Comparison of ENCODE assay signal across 8 mouse cellular contexts in genomic region chr11:98203351-98203911, GRCm38 (mm10). TPM values are rescaled to one million over a fixed set of nuclear protein-coding genes. Genes with fewer than 3 reads are reported as not detected.
DNase-seq lines count a peak whose midpoint lies in the region; ATAC-seq and TF ChIP-seq lines count a peak whose summit lies in the region.

No protein-coding gene starts in this region.

- peak overlapping the region; percentile 100 for H3K27ac ChIP-seq in embryonic facial prominence, embryonic 13.5 days
- H3K27ac ChIP-seq in hindbrain, embryonic 14.5 days: peak overlapping the region; percentile 98
- peak overlapping the region; percentile 100 for H3K27ac ChIP-seq in liver, embryonic 12.5 days
- peak overlapping the region; percentile 68 for H3K27ac ChIP-seq in small intestine, adult 2 months (ENCODE audit: insufficient read depth, low read depth, low read length)

- H3K4me2 ChIP-seq in embryonic facial prominence, embryonic 13.5 days: peak overlapping the region; percentile 93
- H3K4me2 ChIP-seq in hindbrain, embryonic 14.5 days (replicated peaks): peak overlapping the region; percentile 96
- peak overlapping the region; percentile 83 for H3K4me2 ChIP-seq in liver, embryonic 12.5 days

- POLR2A ChIA-PET in Patski (lab: Charles Lee): interaction anchor here (0.8 to 1.5 kb wide), 5 partner anchors 8 to 15 kb away, joined by 3 to 4 read pairs (median 3); no protein-coding TSS in a partner anchor

- no peaks in the 10 kb centered on the region for H3K27me3 ChIP-seq in Patski
- H3K27me3 ChIP-seq in embryonic facial prominence, embryonic 13.5 days: no peaks in the 10 kb centered on the region
- H3K27me3 ChIP-seq in hindbrain, embryonic 14.5 days (ENCODE audit: control insufficient read depth, insufficient read depth, low read length): no peaks in the 10 kb centered on the region
- H3K27me3 ChIP-seq in liver, embryonic 12.5 days (replicated peaks): no peaks in the 10 kb centered on the region
- H3K27me3 ChIP-seq in small intestine, adult 2 months (ENCODE audit: control insufficient read depth, insufficient read depth, low read length): no peaks in the 10 kb centered on the region

- peak overlapping the region; percentile 91 for H3K4me3 ChIP-seq in embryonic facial prominence, embryonic 13.5 days
- H3K4me3 ChIP-seq in hindbrain, embryonic 14.5 days (replicated peaks; ENCODE audit: low read length): peak overlapping the region; percentile 72
- H3K4me3 ChIP-seq in liver, embryonic 12.5 days: peak overlapping the region; percentile 94
- peak overlapping the region; percentile 75 for H3K4me3 ChIP-seq in small intestine, adult 2 months (ENCODE audit: low read depth, low read length)

- no peak; the same call in 1 of the 2 replicates for TF ChIP-seq POLR2A in small intestine, adult 2 months (IDR thresholded peaks at IDR 0.05; ENCODE audit: low read depth, low read length)

- no peaks in the 10 kb centered on the region for H3K9me3 ChIP-seq in embryonic facial prominence, embryonic 13.5 days
- H3K9me3 ChIP-seq in hindbrain, embryonic 14.5 days (ENCODE audit: control insufficient read depth, low read length): no peaks in the 10 kb centered on the region
- no peaks in the 10 kb centered on the region for H3K9me3 ChIP-seq in liver, embryonic 12.5 days (replicated peaks)

- peaks cover 15% of the 10 kb centered on the region for H3K4me1 ChIP-seq in embryonic facial prominence, embryonic 13.5 days
- peaks cover 29% of the 10 kb centered on the region for H3K4me1 ChIP-seq in hindbrain, embryonic 14.5 days (replicated peaks; ENCODE audit: control insufficient read depth, insufficient read depth, low read length)
- peaks cover 31% of the 10 kb centered on the region for H3K4me1 ChIP-seq in liver, embryonic 12.5 days
- H3K4me1 ChIP-seq in small intestine, adult 2 months (ENCODE audit: control insufficient read depth, insufficient read depth, insufficient read length, low read length): peaks cover 3% of the 10 kb centered on the region; the same call in 1 of the 2 replicates

- DNase-seq in layer of hippocampus, adult 11-12 months (ENCODE audit: low spot score): peak; percentile 41
- DNase-seq in layer of hippocampus, postnatal 10 days (ENCODE audit: low spot score in 2 of 2): no peak
- DNase-seq in Patski (ENCODE audit: low read depth, low spot score): no peak
- DNase-seq in hindbrain, embryonic 14.5 days (ENCODE audit: low spot score): peak; percentile 30
- no peak for DNase-seq in ovary, postnatal 10 days (ENCODE audit: low spot score)

- under 1% methylated on average over 37 of the region's 37 CpGs for WGBS in embryonic facial prominence, embryonic 13.5 days
- WGBS in hindbrain, embryonic 14.5 days: under 1% methylated on average over 37 of the region's 37 CpGs
- under 1% methylated on average over 37 of the region's 37 CpGs for WGBS in liver, embryonic 12.5 days (ENCODE audit: insufficient replicate concordance)
- WGBS in small intestine, adult 2 months: under 1% methylated on average over 37 of the region's 37 CpGs

- in situ Hi-C loops in Patski (cut with MboI; ENCODE audit: low pct_unique_long_range_greater_than_20kb): no loop called here

- CTCF ChIA-PET in Patski (lab: Charles Lee): interaction anchor here (0.7 kb wide), 1 partner anchor 17 kb away, joined by 3 read pairs; no protein-coding TSS in a partner anchor

- ATAC-seq in Patski: peak; percentile 31
- no peak for ATAC-seq in embryonic facial prominence, embryonic 13.5 days (ENCODE audit: insufficient number of reproducible peaks, insufficient read depth, low FRiP score, low TSS enrichment, low read depth)
- no peak for ATAC-seq in hindbrain, embryonic 14.5 days (ENCODE audit: low FRiP score)
- ATAC-seq in liver, embryonic 12.5 days: peak; percentile 52

- TF ChIP-seq CTCF in Patski (IDR thresholded peaks at IDR 0.05): no peak
- TF ChIP-seq CTCF in small intestine, adult 2 months (IDR thresholded peaks at IDR 0.05; ENCODE audit: extremely low read depth, insufficient read length, insufficient replicate concordance, low read depth, low read length): no peak

- peak overlapping the region; percentile 100 for H3K9ac ChIP-seq in embryonic facial prominence, embryonic 13.5 days
- peak overlapping the region; percentile 91 for H3K9ac ChIP-seq in hindbrain, embryonic 14.5 days
- peak overlapping the region; percentile 99 for H3K9ac ChIP-seq in liver, embryonic 12.5 days

- H3K36me3 ChIP-seq in embryonic facial prominence, embryonic 13.5 days: peaks cover 9% of the 10 kb centered on the region
- H3K36me3 ChIP-seq in hindbrain, embryonic 14.5 days (replicated peaks; ENCODE audit: control insufficient read depth, insufficient read depth): peaks cover 9% of the 10 kb centered on the region
- H3K36me3 ChIP-seq in liver, embryonic 12.5 days: peaks cover 21% of the 10 kb centered on the region
- H3K36me3 ChIP-seq in small intestine, adult 2 months (ENCODE audit: control insufficient read depth, insufficient read depth, low read length): 0 out of 2 replicates have a peak, but pooled peaks cover 1% of the 10 kb centered on the region

RNA-seq across cellular contexts. Expression of gene Cdk12, which starts 0.6 kb away (rescaled TPM):
- 10 to 100 TPM; 34.1 to 36.5 TPM for total RNA-seq in layer of hippocampus, postnatal 10 days (2021)
- polyA plus RNA-seq in Patski (2021): 24.8 TPM
- polyA plus RNA-seq in embryonic facial prominence, embryonic 13.5 days (2015; fragmentation: Nextera tagmentation; extraction: Ambion mirVana): 14.3 and 16.2 TPM in 2 replicates
- 7.9 and 10.3 TPM in 2 replicates for polyA plus RNA-seq in hindbrain, embryonic 14.5 days (2014; fragmentation: Nextera tagmentation; extraction: Ambion mirVana)
- polyA plus RNA-seq in liver, embryonic 12.5 days (2016; fragmentation: Nextera tagmentation; extraction: Ambion mirVana): 8.6 and 9.0 TPM in 2 replicates
- 3.6 and 8.1 TPM in 2 replicates for polyA plus RNA-seq in small intestine, adult 2 months (2012; rRNA removed)

RNA-seq across cellular contexts. Expression of gene Med1, which starts 10.3 kb away (rescaled TPM):
- total RNA-seq in layer of hippocampus, postnatal 10 days (2021): 10 to 100 TPM; 48.6 to 50.2 TPM
- 23.9 TPM for polyA plus RNA-seq in Patski (2021)
- polyA plus RNA-seq in embryonic facial prominence, embryonic 13.5 days (2015; fragmentation: Nextera tagmentation; extraction: Ambion mirVana): 78.3 and 78.4 TPM in 2 replicates
- 53.2 and 54.7 TPM in 2 replicates for polyA plus RNA-seq in hindbrain, embryonic 14.5 days (2014; fragmentation: Nextera tagmentation; extraction: Ambion mirVana)
- 40.5 and 41.8 TPM in 2 replicates for polyA plus RNA-seq in liver, embryonic 12.5 days (2016; fragmentation: Nextera tagmentation; extraction: Ambion mirVana)
- polyA plus RNA-seq in small intestine, adult 2 months (2012; rRNA removed): 2.4 and 5.9 TPM in 2 replicates

RNA-seq across cellular contexts. Expression of gene Fbxl20, which starts 53.2 kb away (rescaled TPM):
- total RNA-seq in layer of hippocampus, postnatal 10 days (2021): 10 to 100 TPM; 27.8 to 32.0 TPM
- polyA plus RNA-seq in Patski (2021): 21.8 TPM
- polyA plus RNA-seq in embryonic facial prominence, embryonic 13.5 days (2015; fragmentation: Nextera tagmentation; extraction: Ambion mirVana): 22.5 and 28.8 TPM in 2 replicates
- polyA plus RNA-seq in hindbrain, embryonic 14.5 days (2014; fragmentation: Nextera tagmentation; extraction: Ambion mirVana): 18.6 and 19.1 TPM in 2 replicates
- polyA plus RNA-seq in liver, embryonic 12.5 days (2016; fragmentation: Nextera tagmentation; extraction: Ambion mirVana): 10.2 and 11.1 TPM in 2 replicates
- 4.3 and 9.9 TPM in 2 replicates for polyA plus RNA-seq in small intestine, adult 2 months (2012; rRNA removed)

Comparison
In these comparisons a context has a peak if more than half of its experiments do, and no peak if none do; other contexts are left out.
1. DNase-seq: peak in layer of hippocampus, adult 11-12 months (single experiment) and hindbrain, embryonic 14.5 days (single experiment); none in layer of hippocampus, postnatal 10 days (0 of 2), Patski (single experiment) and ovary, postnatal 10 days (single experiment).
2. ATAC-seq: peak in Patski (single experiment) and liver, embryonic 12.5 days (single experiment); none in embryonic facial prominence, embryonic 13.5 days (single experiment) and hindbrain, embryonic 14.5 days (single experiment).
3. Peak in every context shown above with its lines, with median percentiles within 50 percentile points of each other: H3K27ac ChIP-seq, H3K4me2 ChIP-seq, H3K4me3 ChIP-seq and H3K9ac ChIP-seq.